Mouse (Mus musculus) embryonic facial prominence, embryonic 10.5 days (tissue): ENCODE measurements at regions not wholly inside any gene's neighbourhood (a gene's known extent, or its start where the extent isn't known, plus 50 kb on each side); places are given as distances from the start of the nearest gene placed in this dataset.
A peak's percentile ranks its signal among the peaks of the same experiment; 100 is the strongest.

Source experiments
- DNase-seq: peaks from one replicate; pipeline ENCODE4 v3.0.0-alpha.2; 2017; ENCODE audit warnings: low spot score
- H3K27ac ChIP-seq: fragments of 300-500 bp; sonication (generic); replicated peaks from 2 replicates; pipeline ENCODE4 v1.5.1; 2016; ENCODE audit warnings: mild to moderate bottlenecking
- H3K27me3 ChIP-seq: fragments of 300-500 bp; sonication (generic); replicated peaks from 2 replicates; pipeline ENCODE4 v1.6.1; 2016; ENCODE audit warnings: low read depth, mild to moderate bottlenecking; ENCODE audit not compliant: poor library complexity, severe bottlenecking
- H3K36me3 ChIP-seq: fragments of 300-500 bp; sonication (generic); replicated peaks from 2 replicates; pipeline ENCODE4 v1.6.1; 2016; ENCODE audit warnings: mild to moderate bottlenecking, moderate library complexity
- H3K4me1 ChIP-seq: fragments of 300-500 bp; sonication (generic); 2 replicates; pipeline ENCODE4 v1.6.1; 2016
- H3K4me3 ChIP-seq: fragments of 300-500 bp; sonication (generic); 2 replicates; pipeline ENCODE4 v1.5.1; 2016; ENCODE audit warnings: mild to moderate bottlenecking, moderate library complexity
- H3K9me3 ChIP-seq: fragments of 300-500 bp; sonication (generic); 2 replicates; pipeline ENCODE4 v1.6.1; 2016; ENCODE audit warnings: mild to moderate bottlenecking
- WGBS: fragments of 180-500 bp; shearing (Covaris S2); methylation state at CpG from one replicate; pipeline ENCODE4 v1.1.7; 2016; 5-methylcytosine and 5-hydroxymethylcytosine counted together

- H3K9me3 ChIP-seq, result no peaks in the 10 kb centered on the region
- no peaks in the 10 kb centered on the region for H3K36me3 ChIP-seq
- H3K4me1 ChIP-seq, result peaks cover 10% of the 10 kb centered on the region; the same call in 1 of the 2 replicates
- no peak for DNase-seq
- no peak overlapping the region for H3K4me3 ChIP-seq
- WGBS, result 81% methylated on average over 9 of the region's 9 CpGs
- H3K27me3 ChIP-seq, result no peaks in the 10 kb centered on the region
- H3K27ac ChIP-seq, result no peak overlapping the region
Observed at GRCm38 (mm10) chr8:8307487-8307886, 353.6 kb downstream of the Efnb2 start.

- DNase-seq, result no peak
- Histone ChIP-seq H3K9me3 (no peaks in the 10 kb centered on the region), H3K4me1 (no peaks in the 10 kb centered on the region), H3K27me3 (no peaks in the 10 kb centered on the region), H3K4me3 (no peak overlapping the region), H3K27ac (no peak overlapping the region), H3K36me3 (no peaks in the 10 kb centered on the region)
- WGBS, result 76% methylated on average over 6 of the region's 6 CpGs
Observed at GRCm38 (mm10) chr8:8299965-8300767, 360.9 kb downstream of the Efnb2 start.

GRCm38 (mm10) chr8:8292577-8293247 is 368.3 kb downstream of the Efnb2 start:
- no peak for DNase-seq
- 57% methylated on average over 6 of the region's 6 CpGs for WGBS
- Histone ChIP-seq H3K27me3 (no peaks in the 10 kb centered on the region), H3K9me3 (no peaks in the 10 kb centered on the region), H3K36me3 (no peaks in the 10 kb centered on the region), H3K4me1 (no peaks in the 10 kb centered on the region), H3K27ac (no peak overlapping the region), H3K4me3 (no peak overlapping the region)

DNA sequence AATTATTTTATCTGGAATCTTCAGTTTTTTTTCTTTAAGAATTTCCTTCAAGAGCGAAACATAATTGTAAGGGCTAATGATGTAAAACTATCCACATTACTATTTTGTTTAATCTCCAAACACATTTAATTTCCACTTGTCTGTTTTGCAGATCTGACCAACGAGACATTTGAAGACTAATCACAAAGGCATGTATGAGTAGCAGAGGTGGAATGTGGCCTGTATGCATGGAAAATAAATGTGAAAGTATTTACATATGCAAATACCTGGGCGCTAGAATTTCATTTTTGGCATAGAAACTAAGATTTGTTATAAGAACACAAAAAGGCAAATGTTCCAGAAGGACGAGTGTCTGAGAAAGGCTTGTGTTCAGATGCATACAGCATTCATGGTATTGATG is 375.2 kb downstream of the Efnb2 start:
- H3K27ac ChIP-seq, result no peak overlapping the region
- no peak overlapping the region for H3K4me3 ChIP-seq
- 81% methylated on average over 4 of the region's 4 CpGs for WGBS
- no peaks in the 10 kb centered on the region for H3K9me3 ChIP-seq
- no peak for DNase-seq
- no peaks in the 10 kb centered on the region for H3K4me1 ChIP-seq
- H3K36me3 ChIP-seq, result no peaks in the 10 kb centered on the region
- H3K27me3 ChIP-seq, result no peaks in the 10 kb centered on the region

GRCm38 (mm10) chr8:8274987-8275386 is 386.1 kb downstream of the Efnb2 start:
- Histone ChIP-seq H3K4me3 (no peak overlapping the region), H3K27me3 (no peaks in the 10 kb centered on the region), H3K9me3 (no peaks in the 10 kb centered on the region), H3K27ac (no peak overlapping the region), H3K36me3 (no peaks in the 10 kb centered on the region), H3K4me1 (no peaks in the 10 kb centered on the region)
- WGBS, result 83% methylated on average over 1 of the region's 1 CpGs
- DNase-seq, result no peak

DNA sequence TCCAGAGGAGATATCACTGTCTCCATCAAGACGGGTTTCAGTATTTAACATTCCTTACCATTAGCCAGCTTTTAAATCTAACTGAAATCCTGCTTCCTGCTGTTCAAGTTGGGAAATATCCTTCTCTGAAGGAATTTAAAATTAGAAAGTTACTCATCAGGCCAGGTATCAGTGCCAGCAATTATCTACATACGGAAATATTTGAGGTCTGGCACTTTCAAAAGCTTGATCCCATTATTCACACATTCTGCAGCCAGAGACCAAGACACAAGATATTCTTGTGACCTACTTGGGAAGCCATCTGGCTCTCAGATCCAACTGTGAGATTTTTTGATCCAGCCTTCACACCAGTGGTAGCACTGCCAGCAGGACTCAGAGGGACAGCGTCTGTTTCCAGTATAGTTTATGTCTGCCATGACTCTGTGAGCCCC is 386.8 kb downstream of the Efnb2 start:
- Histone ChIP-seq H3K36me3 (no peaks in the 10 kb centered on the region), H3K27ac (no peak overlapping the region), H3K9me3 (no peaks in the 10 kb centered on the region), H3K27me3 (no peaks in the 10 kb centered on the region), H3K4me3 (no peak overlapping the region), H3K4me1 (no peaks in the 10 kb centered on the region)
- 85% methylated on average over 3 of the region's 3 CpGs for WGBS
- no peak for DNase-seq

DNA sequence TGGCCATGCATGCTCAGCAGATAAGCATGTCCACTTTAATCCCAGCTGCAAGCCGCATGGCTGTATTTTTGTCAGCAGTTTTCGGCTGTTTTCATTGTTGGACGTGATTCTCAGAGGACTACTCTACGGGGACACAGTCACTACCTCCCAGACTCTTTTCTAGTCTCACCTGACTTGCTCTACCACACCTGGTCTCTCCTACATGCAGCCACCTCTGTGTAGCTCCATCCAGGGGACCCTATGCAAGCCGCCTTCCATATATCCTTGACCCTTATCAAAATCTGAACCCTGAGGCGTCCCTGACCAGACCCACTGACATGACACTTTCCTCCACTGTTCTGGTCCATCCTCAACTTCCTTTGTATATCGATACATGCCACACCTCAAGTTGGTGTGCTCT is 402.2 kb downstream of the Efnb2 start:
- Histone ChIP-seq H3K4me1 (peaks cover 31% of the 10 kb centered on the region), H3K27ac (peak overlapping the region; percentile 80), H3K27me3 (no peaks in the 10 kb centered on the region), H3K9me3 (no peaks in the 10 kb centered on the region), H3K4me3 (no peak overlapping the region), H3K36me3 (no peaks in the 10 kb centered on the region)
- DNase-seq, result no peak
- WGBS, result 75% methylated on average over 7 of the region's 7 CpGs

- no peaks in the 10 kb centered on the region for H3K27me3 ChIP-seq
- peak overlapping the region; percentile 29; the same call in 1 of the 2 replicates for H3K4me3 ChIP-seq
- peaks cover 31% of the 10 kb centered on the region for H3K4me1 ChIP-seq
- WGBS, result 7% methylated on average over 9 of the region's 9 CpGs
- peak overlapping the region; percentile 80 for H3K27ac ChIP-seq
- peak; percentile 59 for DNase-seq
- H3K36me3 ChIP-seq, result no peaks in the 10 kb centered on the region
- no peaks in the 10 kb centered on the region for H3K9me3 ChIP-seq
Observed at GRCm38 (mm10) chr8:8258231-8258638, 402.8 kb downstream of the Efnb2 start.

DNA sequence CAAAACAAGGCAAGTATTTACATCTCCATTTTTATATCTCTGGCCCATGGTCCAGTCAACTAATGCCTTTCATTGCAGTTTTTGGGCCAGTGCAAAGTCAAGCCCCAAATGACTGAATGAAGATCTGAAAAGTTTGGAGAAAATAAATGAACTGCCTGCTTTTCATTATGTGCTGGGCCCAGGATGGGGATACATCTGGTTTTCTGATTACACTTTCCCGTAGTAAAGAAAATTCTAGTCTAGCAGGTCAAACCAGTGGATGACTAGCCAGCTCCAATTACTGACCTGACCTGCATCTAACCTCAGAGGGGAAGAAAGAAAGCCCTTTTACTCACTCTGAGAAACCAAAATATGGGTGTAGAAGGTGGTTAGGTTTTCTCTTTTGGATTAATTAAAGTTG is 404.7 kb downstream of the Efnb2 start:
- DNase-seq, result peak; percentile 42
- Histone ChIP-seq H3K27me3 (no peaks in the 10 kb centered on the region), H3K27ac (peak overlapping the region; percentile 45), H3K36me3 (no peaks in the 10 kb centered on the region), H3K9me3 (no peaks in the 10 kb centered on the region), H3K4me1 (peaks cover 31% of the 10 kb centered on the region), H3K4me3 (no peak overlapping the region)
- whole genome bisulfite sequencing, result 13% methylated on average over 1 of the region's 1 CpGs

GRCm38 (mm10) chr8:8254446-8254845 is 406.6 kb downstream of the Efnb2 start:
- Histone ChIP-seq H3K36me3 (no peaks in the 10 kb centered on the region), H3K27ac (no peak overlapping the region), H3K27me3 (no peaks in the 10 kb centered on the region), H3K9me3 (no peaks in the 10 kb centered on the region), H3K4me1 (peaks cover 31% of the 10 kb centered on the region), H3K4me3 (no peak overlapping the region)
- no peak for DNase-seq
- WGBS, result 94% methylated on average over 3 of the region's 3 CpGs

- Histone ChIP-seq H3K4me3 (no peak overlapping the region), H3K9me3 (no peaks in the 10 kb centered on the region), H3K27me3 (no peaks in the 10 kb centered on the region), H3K27ac (no peak overlapping the region), H3K36me3 (no peaks in the 10 kb centered on the region), H3K4me1 (peaks cover 35% of the 10 kb centered on the region)
- WGBS, result 94% methylated on average over 1 of the region's 1 CpGs
- DNase-seq, result no peak
Observed at GRCm38 (mm10) chr8:8244599-8244998, 416.4 kb downstream of the Efnb2 start.

DNA sequence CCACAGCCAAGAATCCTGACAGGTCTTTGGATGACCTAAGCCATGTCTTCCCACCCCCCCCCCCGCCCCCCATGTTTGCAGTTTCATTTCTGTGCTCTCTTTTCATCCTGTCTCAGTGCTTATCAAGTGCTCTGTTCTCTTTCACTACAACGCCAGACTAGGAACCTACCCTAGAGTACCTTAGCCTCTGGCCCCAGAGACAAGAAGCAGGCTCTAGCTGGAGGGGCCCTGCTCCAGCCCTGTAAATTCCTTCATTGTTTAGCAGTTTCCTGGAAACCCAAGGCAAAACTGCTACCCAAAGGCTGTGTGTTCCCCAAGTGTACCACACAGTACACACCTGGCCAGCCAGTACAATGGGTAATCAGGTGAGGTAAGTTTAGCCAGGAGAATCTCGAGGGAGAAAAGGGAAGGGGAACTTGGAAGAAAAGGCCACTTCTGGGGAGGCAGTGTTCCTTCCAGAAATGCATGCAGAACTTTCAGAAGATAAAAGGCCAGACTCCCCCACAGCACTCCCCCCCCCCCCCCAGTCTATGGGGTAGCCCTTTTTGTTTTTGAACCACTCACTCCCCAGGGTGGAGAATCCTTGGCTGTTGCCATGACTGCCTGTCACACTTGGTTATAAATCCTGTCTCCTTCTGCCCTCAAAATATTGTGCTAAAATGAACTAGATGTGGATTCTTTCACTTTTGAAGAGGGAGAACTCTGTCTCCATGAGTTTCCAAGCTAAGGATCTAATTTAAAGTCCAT is 419.1 kb downstream of the Efnb2 start:
- peaks cover 32% of the 10 kb centered on the region for H3K4me1 ChIP-seq
- H3K4me3 ChIP-seq, result no peak overlapping the region
- peak overlapping the region; percentile 80 for H3K27ac ChIP-seq
- peak; percentile 29 for DNase-seq
- no peaks in the 10 kb centered on the region for H3K36me3 ChIP-seq
- H3K9me3 ChIP-seq, result no peaks in the 10 kb centered on the region
- H3K27me3 ChIP-seq, result no peaks in the 10 kb centered on the region
- WGBS, result 31% methylated on average over 3 of the region's 3 CpGs
